Mouse (Mus musculus) thymus, adult 2 months (tissue): Measurements from ENCODE around the gene Cd9.

Experiments used
- CTCF ChIP-seq: fragments of 200-500 bp; IDR thresholded peaks from 2 replicates; pipeline ENCODE4 v1.5.1; 2012; ENCODE audit warnings: mild to moderate bottlenecking, control low read depth, low read length, moderate library complexity, borderline replicate concordance; ENCODE audit not compliant: control insufficient read depth, poor library complexity, insufficient read depth; ENCODE audit errors: extremely low read depth
- POLR2A ChIP-seq: fragments of 200-500 bp; IDR thresholded peaks from 2 replicates; pipeline ENCODE4 v1.6.1; 2012; ENCODE audit warnings: mild to moderate bottlenecking, low read length, control low read depth, moderate library complexity; ENCODE audit not compliant: control insufficient read depth, poor library complexity, insufficient read depth; ENCODE audit errors: extremely low read depth

- TF ChIP-seq CTCF (no peak), POLR2A (no peak)
These were observed 25.4 kb downstream of the Cd9 start for GRCm38 (mm10) chr6:125469222-125469621.
